Mouse (Mus musculus): Measurements from ENCODE around the gene Tgtp2.
"Not testable (repeated sequence)": the region's sequence is repeated elsewhere in the genome, so short reads cannot be mapped to it uniquely, and the experiment has no call there.

The Tgtp2 gene

GRCm38 (mm10) chr11:49063713-49064469, at the start of gene Tgtp2:
Gene Tgtp2 (minus strand): TSS chr11:49064206.
- not testable (repeated sequence) for DNase-seq (ENCODE audit: inconsistent ontology term)

- DNase-seq (ENCODE audit: inconsistent ontology term), result no peak
Measured at GRCm38 (mm10) chr11:49112624-49113219, 48.7 kb upstream of the Tgtp2 start.

GRCm38 (mm10) chr11:49111000-49111399, 47.0 kb upstream of the Tgtp2 start:
- DNase-seq (ENCODE audit: inconsistent ontology term), result no peak

GRCm38 (mm10) chr11:49108833-49109232, 44.8 kb upstream of the Tgtp2 start:
- no peak for DNase-seq (ENCODE audit: inconsistent ontology term)

GRCm38 (mm10) chr11:49107650-49108537, 43.9 kb upstream of the Tgtp2 start:
- DNase-seq (ENCODE audit: inconsistent ontology term), result peak; percentile 29

- no peak for DNase-seq (ENCODE audit: inconsistent ontology term)
Measured at GRCm38 (mm10) chr11:49105752-49106151, 41.7 kb upstream of the Tgtp2 start.

GRCm38 (mm10) chr11:49103047-49103693, 39.2 kb upstream of the Tgtp2 start:
- peak; percentile 58 for DNase-seq (ENCODE audit: inconsistent ontology term)

- no peak for DNase-seq (ENCODE audit: inconsistent ontology term)
Measured at GRCm38 (mm10) chr11:49101500-49101899, 37.5 kb upstream of the Tgtp2 start.

GRCm38 (mm10) chr11:49100409-49100808, 36.4 kb upstream of the Tgtp2 start:
- DNase-seq (ENCODE audit: inconsistent ontology term), result no peak

GRCm38 (mm10) chr11:49095367-49095766, 31.4 kb upstream of the Tgtp2 start:
- DNase-seq (ENCODE audit: inconsistent ontology term), result peak; percentile 86

- DNase-seq (ENCODE audit: inconsistent ontology term), result no peak
Measured at GRCm38 (mm10) chr11:49093861-49094660, 30.1 kb upstream of the Tgtp2 start.

GRCm38 (mm10) chr11:49092786-49093185, 28.8 kb upstream of the Tgtp2 start:
- no peak for DNase-seq (ENCODE audit: inconsistent ontology term)

- peak; percentile 67 for DNase-seq (ENCODE audit: inconsistent ontology term)
Measured at GRCm38 (mm10) chr11:49092053-49092586, 28.1 kb upstream of the Tgtp2 start.

- DNase-seq (ENCODE audit: inconsistent ontology term), result no peak
Measured at GRCm38 (mm10) chr11:49091171-49091570, 27.2 kb upstream of the Tgtp2 start.

- DNase-seq (ENCODE audit: inconsistent ontology term), result no peak
Measured at GRCm38 (mm10) chr11:49090551-49090950, 26.5 kb upstream of the Tgtp2 start.

GRCm38 (mm10) chr11:49089735-49090507, 25.9 kb upstream of the Tgtp2 start:
- DNase-seq (ENCODE audit: inconsistent ontology term), result peak; percentile 15

- DNase-seq (ENCODE audit: inconsistent ontology term), result no peak
Measured at GRCm38 (mm10) chr11:49088990-49089652, 25.1 kb upstream of the Tgtp2 start.

- no peak for DNase-seq (ENCODE audit: inconsistent ontology term)
Measured at GRCm38 (mm10) chr11:49087830-49088616, 24.0 kb upstream of the Tgtp2 start.
